Mouse (Mus musculus): Measurements from ENCODE around the gene Arl4c. TPM values are rescaled to one million over a fixed set of nuclear protein-coding genes. Genes with fewer than 3 reads are reported as not detected.

Arl4c gene
- 24.3 and 34.1 TPM in 2 replicates for total RNA-seq (2017)

DNA sequence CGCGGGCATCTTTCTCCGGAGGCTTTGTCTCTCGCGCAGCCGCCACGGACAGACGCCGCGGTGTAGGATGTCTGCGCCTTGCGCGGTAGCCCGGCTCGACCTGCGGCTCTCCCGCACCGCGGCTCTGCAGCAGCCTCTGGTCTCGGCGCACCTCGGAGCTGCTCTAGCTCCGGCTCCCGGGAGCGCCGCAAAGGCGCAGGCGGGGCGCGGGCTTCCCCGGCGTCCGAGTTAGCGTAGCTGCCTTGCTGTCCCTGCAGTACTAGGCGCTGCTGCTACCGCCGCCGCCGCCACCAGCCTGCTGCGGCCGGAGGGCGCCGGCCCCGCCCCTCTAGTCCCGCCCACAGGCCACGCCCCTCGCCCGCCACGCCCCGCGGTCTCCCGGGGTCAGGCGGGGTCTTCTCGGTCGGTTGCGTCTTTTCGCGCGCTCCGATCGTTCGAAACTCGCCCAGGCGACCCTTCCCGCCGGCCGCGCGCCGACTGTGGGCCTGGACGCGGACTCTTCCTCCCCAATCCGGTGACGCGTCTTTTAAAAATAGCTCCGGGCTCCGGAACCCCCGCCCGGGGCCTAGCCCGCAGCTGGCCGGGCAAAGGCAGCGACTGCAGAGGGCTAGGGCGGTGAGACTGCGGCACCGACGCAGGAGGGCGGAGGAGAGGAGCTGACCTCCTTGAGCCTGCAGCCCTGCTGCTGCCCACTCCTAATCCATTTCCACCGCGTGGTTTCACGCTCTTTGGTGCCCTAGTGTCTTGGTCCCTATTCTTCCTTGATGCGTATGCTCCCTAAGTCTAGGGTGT lies at the start of gene Arl4c:
Gene Arl4c (minus strand): TSS at position 352 of the 792 bp plus-strand sequence.
- peak; percentile 47 to 49 for ATAC-seq (replicated peaks in 1 of 2; ENCODE audit: insufficient read depth in 1 of 2, low FRiP score in 2 of 2, low TSS enrichment in 1 of 2, low read depth in 1 of 2, poor library complexity in 2 of 2, severe bottlenecking in 2 of 2)

DNA sequence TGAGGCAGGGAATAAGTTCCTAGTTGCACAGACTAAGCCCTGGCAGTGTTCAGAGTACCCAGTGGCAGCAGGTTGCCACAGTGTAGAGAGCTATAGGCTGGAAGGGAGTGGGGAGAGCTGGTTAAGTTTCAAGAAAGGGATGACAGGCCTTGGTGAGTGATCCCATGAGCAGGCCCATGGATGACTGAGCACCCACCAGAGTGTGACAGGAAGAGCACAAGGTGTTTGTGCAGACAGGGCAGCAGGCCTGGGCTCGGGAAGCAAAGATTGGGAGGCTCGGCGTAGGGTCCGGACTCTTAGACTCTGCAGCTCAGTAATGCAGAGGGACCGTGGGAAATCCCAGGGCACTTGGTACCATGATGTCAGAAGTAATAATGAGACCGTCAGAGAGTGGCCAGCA lies 49.3 kb upstream of the Arl4c start:
- no peak for ATAC-seq (replicated peaks in 1 of 2; ENCODE audit: insufficient read depth in 1 of 2, low FRiP score in 2 of 2, low TSS enrichment in 1 of 2, low read depth in 1 of 2, poor library complexity in 2 of 2, severe bottlenecking in 2 of 2)

DNA sequence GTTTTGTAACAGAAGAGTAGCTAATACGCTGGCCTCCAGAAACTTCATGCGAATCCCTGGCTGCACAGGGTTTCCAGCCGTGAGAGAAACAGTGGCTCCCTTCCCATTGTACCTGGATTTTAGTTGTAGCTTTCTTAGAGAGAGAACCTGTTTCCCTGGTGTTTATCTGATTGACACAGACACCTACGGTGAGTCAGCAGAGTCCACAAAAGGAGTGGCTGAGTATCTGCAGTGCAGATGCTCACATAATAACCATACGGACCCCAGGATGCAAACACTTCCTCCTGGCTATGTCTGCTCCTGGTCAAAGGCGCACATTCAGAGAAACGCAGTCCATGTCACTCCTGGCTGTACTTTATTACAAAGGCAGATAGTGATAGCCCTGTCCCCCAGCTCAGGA lies 48.6 kb upstream of the Arl4c start:
- no peak for ATAC-seq (replicated peaks in 1 of 2; ENCODE audit: insufficient read depth in 1 of 2, low FRiP score in 2 of 2, low TSS enrichment in 1 of 2, low read depth in 1 of 2, poor library complexity in 2 of 2, severe bottlenecking in 2 of 2)

DNA sequence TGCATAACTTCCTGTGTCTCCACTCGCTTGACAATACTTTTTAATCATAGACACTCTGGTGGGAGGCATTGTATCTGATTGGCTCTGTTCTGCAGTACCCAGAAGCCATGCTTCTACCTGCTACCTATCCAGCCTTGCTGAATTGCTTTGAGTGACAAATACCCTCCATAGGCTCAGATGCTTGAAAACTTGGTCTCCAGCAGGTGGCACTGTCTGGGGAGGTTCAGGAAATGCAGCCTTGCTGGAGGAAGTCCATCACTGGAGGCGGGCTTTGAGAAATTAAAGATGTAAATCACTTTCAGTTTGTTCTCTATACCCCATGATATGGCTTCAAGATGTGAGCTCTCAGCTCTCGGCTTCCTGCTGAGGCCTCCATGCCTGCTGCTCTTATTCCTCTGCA lies 48.1 kb upstream of the Arl4c start:
- no peak for ATAC-seq (replicated peaks in 1 of 2; ENCODE audit: insufficient read depth in 1 of 2, low FRiP score in 2 of 2, low TSS enrichment in 1 of 2, low read depth in 1 of 2, poor library complexity in 2 of 2, severe bottlenecking in 2 of 2)

DNA sequence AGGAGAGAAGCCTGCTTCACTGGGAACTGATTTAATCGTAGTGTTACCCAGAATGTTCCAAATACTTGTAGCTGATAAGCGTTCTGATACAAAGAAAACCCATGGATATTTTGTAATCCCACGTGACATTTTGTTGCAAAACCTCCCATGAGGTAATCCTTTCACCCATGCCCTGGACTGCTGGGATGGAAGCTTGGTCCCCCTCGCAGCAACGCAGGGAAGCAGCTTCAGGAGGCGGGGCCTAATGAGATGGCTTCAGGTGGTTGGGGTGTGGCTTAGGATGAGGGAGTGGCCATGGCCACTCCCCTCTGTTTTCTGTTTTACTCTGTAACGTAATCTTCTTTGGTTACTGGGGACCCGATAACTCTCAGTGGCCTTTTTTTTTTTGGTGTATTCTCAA lies 47.1 kb upstream of the Arl4c start:
- no peak for ATAC-seq (replicated peaks in 1 of 2; ENCODE audit: insufficient read depth in 1 of 2, low FRiP score in 2 of 2, low TSS enrichment in 1 of 2, low read depth in 1 of 2, poor library complexity in 2 of 2, severe bottlenecking in 2 of 2)

DNA sequence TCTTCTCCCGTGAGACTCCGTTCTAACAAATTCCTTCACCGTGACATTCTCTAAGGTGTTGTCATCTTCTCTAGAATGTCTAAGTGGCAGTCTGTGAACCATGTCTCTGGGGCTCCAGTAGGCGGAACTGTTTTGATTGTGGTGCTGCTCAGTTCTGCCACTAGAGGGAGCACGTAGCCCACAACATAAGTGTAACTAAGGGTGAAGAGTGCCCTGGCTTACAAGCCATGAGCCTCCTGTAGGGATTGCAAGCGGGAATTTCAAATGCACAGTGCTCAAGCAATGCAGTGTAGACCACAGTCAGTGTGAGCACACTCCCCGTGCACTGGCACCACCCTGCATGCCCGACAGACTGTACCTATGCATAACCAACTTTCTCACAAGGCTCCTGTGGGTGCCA lies 43.2 kb upstream of the Arl4c start:
- peak; percentile 86 to 89 for ATAC-seq (replicated peaks in 1 of 2; ENCODE audit: insufficient read depth in 1 of 2, low FRiP score in 2 of 2, low TSS enrichment in 1 of 2, low read depth in 1 of 2, poor library complexity in 2 of 2, severe bottlenecking in 2 of 2)

DNA sequence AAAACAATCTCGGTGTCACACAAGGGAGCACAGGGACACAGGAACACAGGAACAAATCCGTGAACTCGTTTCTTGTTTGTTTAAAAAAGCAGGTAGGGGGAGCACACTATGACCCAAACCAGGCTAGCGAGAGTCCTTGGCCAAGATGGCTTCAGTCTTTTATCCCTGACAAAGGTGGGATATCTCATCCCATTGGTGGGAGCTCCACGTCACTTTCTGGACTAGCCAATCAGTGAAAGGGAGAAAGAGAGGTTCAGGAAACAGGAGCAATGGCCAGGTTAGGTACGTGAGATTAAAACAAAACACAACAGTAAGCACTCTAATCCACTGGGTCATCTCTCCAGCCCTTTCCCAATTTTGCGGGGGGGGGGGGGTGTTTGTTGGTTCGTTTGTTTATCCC lies 42.2 kb upstream of the Arl4c start:
- no peak for ATAC-seq (replicated peaks in 1 of 2; ENCODE audit: insufficient read depth in 1 of 2, low FRiP score in 2 of 2, low TSS enrichment in 1 of 2, low read depth in 1 of 2, poor library complexity in 2 of 2, severe bottlenecking in 2 of 2)

DNA sequence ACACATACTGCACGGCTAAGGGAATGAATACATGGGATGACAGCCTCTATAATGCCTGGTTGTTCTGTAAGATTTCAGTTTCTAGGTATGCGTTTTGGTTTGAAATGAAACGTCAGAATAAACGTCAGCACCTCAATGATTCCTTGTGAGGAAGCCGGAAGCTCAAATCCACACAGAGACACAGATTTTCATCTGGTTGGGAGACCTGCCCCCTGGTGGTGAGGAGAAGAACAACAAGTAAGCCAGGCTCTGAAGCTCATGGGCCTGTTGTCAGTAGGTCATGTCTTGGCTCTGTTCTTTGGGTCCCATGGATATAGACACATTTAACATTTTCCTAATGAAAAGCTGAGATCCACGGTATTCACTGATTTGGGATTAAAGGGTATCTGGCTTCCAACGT lies 40.4 kb upstream of the Arl4c start:
- ATAC-seq (replicated peaks in 1 of 2; ENCODE audit: insufficient read depth in 1 of 2, low FRiP score in 2 of 2, low TSS enrichment in 1 of 2, low read depth in 1 of 2, poor library complexity in 2 of 2, severe bottlenecking in 2 of 2): no peak

DNA sequence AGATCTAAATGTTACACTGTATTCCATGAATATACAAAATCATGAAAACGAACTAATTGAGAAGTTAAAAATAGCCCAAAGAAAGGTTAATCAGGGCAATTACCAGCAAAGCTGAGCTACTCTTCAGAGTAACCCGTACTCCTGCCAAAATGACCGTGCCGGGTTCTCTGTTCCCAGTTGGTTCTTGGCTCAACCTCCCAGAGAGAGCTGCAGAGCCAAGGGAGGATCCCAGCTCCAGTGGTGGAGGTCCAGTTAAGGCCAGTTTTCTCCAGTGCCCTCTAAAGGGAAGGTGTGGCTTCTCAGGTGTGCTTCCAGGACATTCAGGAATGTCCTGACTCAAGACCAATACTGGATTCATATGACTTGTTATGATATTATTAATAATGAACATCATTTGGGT lies 37.5 kb upstream of the Arl4c start:
- ATAC-seq (replicated peaks in 1 of 2; ENCODE audit: insufficient read depth in 1 of 2, low FRiP score in 2 of 2, low TSS enrichment in 1 of 2, low read depth in 1 of 2, poor library complexity in 2 of 2, severe bottlenecking in 2 of 2): no peak

DNA sequence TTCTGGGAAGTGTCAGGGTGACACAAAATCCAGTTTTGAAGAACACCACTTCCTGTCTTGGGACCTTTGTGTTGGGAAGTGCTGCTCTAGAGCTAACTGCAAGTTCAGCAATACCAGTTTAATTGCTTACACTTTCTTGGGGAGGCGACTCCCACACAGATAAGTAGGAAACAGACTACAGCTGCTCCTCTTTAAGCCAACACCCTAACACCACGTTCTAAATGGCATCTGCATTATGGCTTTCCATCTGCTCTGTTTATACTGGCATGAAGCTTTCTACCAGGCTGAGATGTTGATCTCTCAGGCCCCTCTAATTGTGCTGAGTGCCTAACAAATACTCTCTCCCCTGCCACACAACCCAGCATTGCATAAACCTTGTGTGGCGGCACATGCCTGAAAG lies 36.9 kb upstream of the Arl4c start:
- ATAC-seq (replicated peaks in 1 of 2; ENCODE audit: insufficient read depth in 1 of 2, low FRiP score in 2 of 2, low TSS enrichment in 1 of 2, low read depth in 1 of 2, poor library complexity in 2 of 2, severe bottlenecking in 2 of 2): no peak

DNA sequence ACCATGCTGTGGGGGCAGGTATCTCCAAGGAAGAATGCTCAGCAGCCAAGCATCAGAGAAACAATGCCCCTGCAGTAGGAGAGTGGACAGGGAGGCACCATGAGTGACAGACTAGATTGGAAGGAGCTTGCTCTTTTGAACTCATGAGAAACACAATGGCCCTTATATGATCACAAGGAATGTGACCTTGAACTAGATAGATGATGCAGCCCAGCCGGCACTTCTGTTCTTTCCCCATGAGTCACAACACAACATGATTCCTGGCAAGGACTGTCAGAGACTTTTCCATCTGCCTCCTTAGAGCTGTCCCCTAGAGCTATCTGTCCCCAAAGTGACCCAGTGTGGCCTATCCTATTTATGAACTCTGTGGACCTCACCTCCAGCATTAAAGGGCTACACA lies 27.5 kb upstream of the Arl4c start:
- ATAC-seq (replicated peaks in 1 of 2; ENCODE audit: insufficient read depth in 1 of 2, low FRiP score in 2 of 2, low TSS enrichment in 1 of 2, low read depth in 1 of 2, poor library complexity in 2 of 2, severe bottlenecking in 2 of 2): no peak

DNA sequence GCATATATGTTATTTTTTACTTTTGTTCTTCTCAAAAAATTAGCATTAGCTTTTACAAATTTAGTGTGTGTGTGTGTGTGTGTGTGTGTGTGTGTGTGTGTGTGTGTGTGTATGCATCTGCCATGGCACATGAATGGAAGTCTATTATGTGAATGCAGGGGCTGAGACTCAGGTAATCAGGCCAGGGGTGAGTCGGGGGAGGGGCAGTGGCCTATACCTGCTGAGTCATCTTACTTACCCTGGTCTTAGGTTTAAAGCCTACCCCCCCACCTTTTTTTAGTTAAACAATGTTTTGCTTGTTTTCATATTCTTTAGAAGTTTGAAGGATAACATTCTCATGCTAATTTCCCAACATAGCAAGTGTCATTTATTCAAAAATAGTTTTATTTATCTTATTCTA lies 25.3 kb upstream of the Arl4c start:
- ATAC-seq (replicated peaks in 1 of 2; ENCODE audit: insufficient read depth in 1 of 2, low FRiP score in 2 of 2, low TSS enrichment in 1 of 2, low read depth in 1 of 2, poor library complexity in 2 of 2, severe bottlenecking in 2 of 2): no peak

DNA sequence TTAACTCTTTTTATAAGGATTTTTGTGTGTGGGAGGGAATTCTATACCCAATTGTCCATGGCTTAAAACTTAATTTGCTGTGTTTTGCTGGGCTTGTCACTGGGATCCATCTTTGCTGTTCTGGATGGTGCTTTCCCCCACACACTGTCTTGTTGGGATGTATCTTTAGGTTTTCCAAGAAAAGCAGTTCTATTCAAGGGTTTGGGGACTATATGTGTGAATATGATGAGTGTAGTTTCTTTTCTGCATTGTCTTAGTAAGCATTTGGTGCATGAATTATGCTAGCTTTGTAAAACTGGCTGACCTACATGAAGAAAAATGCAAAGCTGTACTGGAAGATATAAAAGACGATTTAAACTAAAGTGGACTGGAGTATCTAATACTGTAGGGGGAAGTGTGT lies 23.7 kb upstream of the Arl4c start:
- no peak for ATAC-seq (replicated peaks in 1 of 2; ENCODE audit: insufficient read depth in 1 of 2, low FRiP score in 2 of 2, low TSS enrichment in 1 of 2, low read depth in 1 of 2, poor library complexity in 2 of 2, severe bottlenecking in 2 of 2)

DNA sequence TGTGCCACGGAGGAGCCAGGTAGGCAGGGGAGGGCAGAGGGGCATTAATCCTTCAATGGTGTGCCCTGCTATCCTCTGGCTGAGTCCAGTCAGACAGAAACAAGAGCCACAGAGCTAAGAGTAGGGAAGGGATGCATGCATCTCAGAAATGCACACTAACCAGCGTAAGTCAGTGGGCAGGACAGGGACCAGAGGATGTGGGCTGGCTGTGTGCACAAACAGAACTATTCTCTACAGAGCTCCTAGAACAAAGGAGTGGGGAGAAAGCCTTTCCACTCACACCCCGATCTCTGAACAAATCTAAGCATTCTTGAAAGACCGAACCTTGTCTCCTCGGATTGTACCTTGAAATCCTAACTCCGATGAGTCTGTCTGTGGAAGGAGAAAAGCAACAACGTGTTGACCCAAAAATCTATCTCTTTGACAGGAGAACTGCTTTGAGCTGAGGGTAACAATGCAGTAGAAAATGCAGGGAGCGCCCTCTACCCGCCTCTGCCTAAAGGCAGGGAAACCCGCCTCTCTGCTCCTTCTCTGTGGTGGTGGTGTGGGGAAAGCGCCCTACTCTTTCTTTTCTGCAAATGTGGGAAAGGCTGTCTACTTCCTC lies 18.7 kb upstream of the Arl4c start:
- ATAC-seq (replicated peaks in 1 of 2; ENCODE audit: insufficient read depth in 1 of 2, low FRiP score in 2 of 2, low TSS enrichment in 1 of 2, low read depth in 1 of 2, poor library complexity in 2 of 2, severe bottlenecking in 2 of 2): no peak

DNA sequence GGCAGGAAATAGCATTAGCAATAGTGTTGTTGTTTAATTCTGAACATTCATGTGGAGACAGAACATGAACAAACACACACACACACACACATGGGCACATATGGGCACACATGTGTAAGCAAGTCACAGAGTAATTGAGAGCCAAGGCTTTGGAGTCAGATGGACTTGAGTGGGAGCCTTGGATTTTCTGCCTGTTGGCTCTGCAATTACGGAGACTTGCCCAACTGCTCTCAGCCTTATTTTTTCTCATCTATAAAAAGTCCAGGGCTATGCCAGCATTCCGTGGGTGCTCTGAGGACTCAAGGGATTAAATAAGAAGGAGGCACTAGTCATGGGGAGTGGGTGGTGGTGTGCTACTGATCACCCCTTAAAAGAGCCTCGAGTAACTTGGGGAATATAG lies 16.5 kb upstream of the Arl4c start:
- ATAC-seq (replicated peaks in 1 of 2; ENCODE audit: insufficient read depth in 1 of 2, low FRiP score in 2 of 2, low TSS enrichment in 1 of 2, low read depth in 1 of 2, poor library complexity in 2 of 2, severe bottlenecking in 2 of 2): no peak

DNA sequence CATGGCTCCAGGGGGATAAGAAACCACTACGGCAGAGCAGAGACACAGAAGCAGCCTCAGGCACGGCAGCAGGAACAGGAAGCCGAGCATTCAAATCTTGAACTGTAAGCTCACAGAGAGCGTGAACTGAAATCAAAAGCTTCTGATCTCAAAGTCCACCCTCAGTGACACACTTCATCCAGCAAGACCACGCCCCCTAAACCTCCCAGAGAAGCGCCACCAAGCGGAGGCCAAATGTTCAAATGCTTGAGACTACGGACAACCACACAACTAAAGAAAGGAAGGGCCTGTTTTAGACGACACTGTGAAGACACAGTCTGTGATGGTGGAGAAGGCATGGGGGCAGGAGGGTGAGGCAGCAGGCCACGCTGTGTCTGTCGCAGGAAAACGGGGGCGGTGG lies 15.7 kb upstream of the Arl4c start:
- no peak for ATAC-seq (replicated peaks in 1 of 2; ENCODE audit: insufficient read depth in 1 of 2, low FRiP score in 2 of 2, low TSS enrichment in 1 of 2, low read depth in 1 of 2, poor library complexity in 2 of 2, severe bottlenecking in 2 of 2)

DNA sequence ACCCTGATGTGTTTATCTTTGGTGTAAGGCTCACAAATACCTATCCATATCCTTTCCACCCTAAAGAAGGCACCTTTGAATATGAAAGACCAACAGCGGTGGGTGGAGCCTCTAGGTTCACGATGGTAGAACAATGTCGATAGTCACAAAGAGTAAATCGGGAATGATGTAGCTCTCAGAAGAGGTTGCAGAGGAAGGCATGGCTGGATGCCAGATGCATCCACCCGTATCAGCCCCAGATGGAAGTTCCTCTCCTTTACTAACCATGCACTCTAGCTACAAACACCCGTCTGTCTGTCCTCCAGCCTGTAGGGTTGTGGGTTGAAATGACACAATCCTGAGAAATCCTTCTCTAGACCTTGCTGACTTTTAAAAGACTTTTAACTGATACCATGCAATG lies 10.0 kb upstream of the Arl4c start:
- ATAC-seq (replicated peaks in 1 of 2; ENCODE audit: insufficient read depth in 1 of 2, low FRiP score in 2 of 2, low TSS enrichment in 1 of 2, low read depth in 1 of 2, poor library complexity in 2 of 2, severe bottlenecking in 2 of 2): no peak

DNA sequence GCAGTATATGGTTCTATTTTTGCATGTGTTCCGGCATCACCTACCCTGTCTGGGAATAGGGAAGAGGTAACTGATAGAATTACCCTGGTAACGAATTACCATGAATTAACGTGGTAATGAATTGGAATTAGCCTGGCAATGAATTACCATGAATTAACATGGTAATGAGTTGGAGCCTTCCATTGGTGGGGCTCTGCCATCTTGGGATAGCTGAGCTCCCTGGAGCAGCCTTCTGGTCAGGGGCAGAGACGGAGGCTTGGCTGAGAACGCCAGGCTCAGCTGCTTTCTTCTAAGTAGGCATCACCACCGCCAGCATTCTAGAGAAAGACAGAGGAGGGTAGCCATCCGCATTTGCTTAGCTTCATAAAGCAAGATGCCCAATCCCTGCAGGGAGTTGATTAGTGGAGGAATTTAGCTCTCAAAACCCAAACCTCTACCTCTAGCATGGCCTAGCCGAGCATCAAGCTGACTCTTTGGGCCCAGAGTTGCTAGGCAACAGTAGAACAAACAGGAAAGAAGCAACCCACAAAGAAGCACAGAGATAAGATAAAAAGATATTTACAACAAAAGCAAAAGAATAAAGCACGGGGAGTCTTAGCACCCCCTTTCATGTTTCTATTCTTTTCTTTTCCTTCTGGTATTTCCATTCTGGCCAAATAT lies 6.8 kb upstream of the Arl4c start:
- ATAC-seq (replicated peaks in 1 of 2; ENCODE audit: insufficient read depth in 1 of 2, low FRiP score in 2 of 2, low TSS enrichment in 1 of 2, low read depth in 1 of 2, poor library complexity in 2 of 2, severe bottlenecking in 2 of 2): no peak

DNA sequence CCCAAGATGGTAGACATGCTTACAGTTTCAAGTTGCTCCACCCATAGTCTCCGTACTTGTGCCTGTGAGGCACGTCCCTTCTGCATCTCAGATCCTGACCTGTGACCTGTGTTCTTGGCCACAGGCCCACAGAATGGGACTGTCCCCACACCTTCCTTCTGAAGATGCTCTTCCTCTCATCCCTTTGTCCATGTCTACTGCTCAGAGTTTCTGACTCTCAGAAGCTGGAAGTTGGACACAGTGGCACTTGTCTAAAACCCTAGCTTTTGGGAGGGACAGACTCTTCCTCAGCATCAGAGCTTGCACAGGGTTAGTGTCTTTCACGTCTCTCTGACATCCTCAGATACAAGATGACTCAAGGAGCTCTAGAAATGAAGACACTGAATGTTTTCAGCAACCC lies 6.2 kb upstream of the Arl4c start:
- ATAC-seq (replicated peaks in 1 of 2; ENCODE audit: insufficient read depth in 1 of 2, low FRiP score in 2 of 2, low TSS enrichment in 1 of 2, low read depth in 1 of 2, poor library complexity in 2 of 2, severe bottlenecking in 2 of 2): no peak
